Mouse (Mus musculus) embryonic facial prominence, embryonic 15.5 days (tissue): ENCODE data around the gene Enc1. TPM values are rescaled to one million over a fixed set of nuclear protein-coding genes. Genes with fewer than 3 reads are reported as not detected.

Experiments
- ATAC-seq: fragments of 200-750 bp; cut with Nextera tagmentation; 2 replicates; pipeline ENCODE4 v1.8.0; 2017; ENCODE audit warnings: low read depth, moderate TSS enrichment; ENCODE audit not compliant: insufficient number of reproducible peaks, low FRiP score, low TSS enrichment
- H3K27ac ChIP-seq: fragments of 300-500 bp; sonication (generic); replicated peaks from 2 replicates; pipeline ENCODE4 v1.5.1; 2015; ENCODE audit warnings: mild to moderate bottlenecking, inconsistent platforms
- H3K27me3 ChIP-seq: fragments of 300-500 bp; sonication (generic); 2 replicates; pipeline ENCODE4 v1.6.1; 2015; ENCODE audit warnings: inconsistent platforms
- H3K36me3 ChIP-seq: fragments of 300-500 bp; sonication (generic); 2 replicates; pipeline ENCODE4 v1.6.1; 2015; ENCODE audit warnings: mild to moderate bottlenecking, inconsistent platforms
- H3K4me1 ChIP-seq: fragments of 300-500 bp; sonication (generic); 2 replicates; pipeline ENCODE4 v1.6.1; 2015; ENCODE audit warnings: inconsistent platforms
- H3K4me2 ChIP-seq: fragments of 300-500 bp; sonication (generic); replicated peaks from 2 replicates; pipeline ENCODE4 v1.6.1; 2015; ENCODE audit warnings: mild to moderate bottlenecking, inconsistent platforms
- H3K4me3 ChIP-seq: fragments of 300-500 bp; sonication (generic); replicated peaks from 2 replicates; pipeline ENCODE4 v1.5.1; 2015; ENCODE audit warnings: mild to moderate bottlenecking, inconsistent platforms
- H3K9ac ChIP-seq: fragments of 300-500 bp; sonication (generic); 2 replicates; pipeline ENCODE4 v1.6.1; 2015; ENCODE audit warnings: inconsistent platforms
- H3K9me3 ChIP-seq: fragments of 300-500 bp; sonication (generic); replicated peaks from 2 replicates; pipeline ENCODE4 v1.6.1; 2016; ENCODE audit warnings: inconsistent platforms
- WGBS: fragments of 180-500 bp; shearing (Covaris S2); methylation state at CpG from one replicate; pipeline ENCODE4 v1.1.7; 2015; 5-methylcytosine and 5-hydroxymethylcytosine counted together
- polyA plus RNA-seq: library from polyadenylated mRNA; unstranded; fragments of >200 nt; fragmentation: Nextera tagmentation; extraction: Ambion mirVana; gene quantifications from 2 replicates; pipeline ENCODE4 v1.2.1, GENCODE M21; 2015

Enc1 gene
- polyA plus RNA-seq, 1 experiment from 2014 or later = 10.1 TPM

DNA sequence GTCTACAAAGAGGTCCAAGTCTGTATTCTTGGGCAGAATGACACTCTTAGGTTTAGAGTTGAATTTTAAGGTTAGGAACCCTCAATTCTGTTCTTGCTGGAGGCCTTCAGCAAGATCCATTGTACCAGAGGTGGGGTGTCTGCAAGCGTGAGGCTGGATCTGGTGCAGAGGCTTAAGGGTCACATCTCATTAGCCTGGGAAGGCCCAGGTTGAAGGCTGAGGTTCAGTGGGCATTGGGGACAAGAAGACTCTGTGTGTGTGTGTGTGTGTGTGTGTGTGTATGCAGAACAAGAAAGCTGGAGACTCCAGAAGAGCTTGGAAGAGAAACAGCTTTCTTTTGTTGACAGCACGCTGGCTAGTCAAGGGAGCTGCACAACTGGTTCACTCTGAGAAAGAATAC, 34.9 kb upstream of the Enc1 start:
- H3K27me3 ChIP-seq = no peaks in the 10 kb centered on the region
- no peak overlapping the region for H3K9ac ChIP-seq
- no peak for ATAC-seq
- H3K4me2 ChIP-seq = no peak overlapping the region
- 85% methylated on average over 2 of the region's 2 CpGs for WGBS
- H3K36me3 ChIP-seq = no peaks in the 10 kb centered on the region
- no peak overlapping the region for H3K27ac ChIP-seq
- H3K4me3 ChIP-seq = no peak overlapping the region
- H3K9me3 ChIP-seq = no peaks in the 10 kb centered on the region
- peaks cover 6% of the 10 kb centered on the region; the same call in 1 of the 2 replicates for H3K4me1 ChIP-seq

GRCm38 (mm10) chr13:97207472-97208111, 33.3 kb upstream of the Enc1 start:
- Histone ChIP-seq H3K27me3 (no peaks in the 10 kb centered on the region), H3K36me3 (no peaks in the 10 kb centered on the region), H3K9ac (no peak overlapping the region), H3K27ac (no peak overlapping the region), H3K4me2 (no peak overlapping the region), H3K4me1 (peaks cover 6% of the 10 kb centered on the region; the same call in 1 of the 2 replicates), H3K9me3 (no peaks in the 10 kb centered on the region), H3K4me3 (no peak overlapping the region)
- no peak for ATAC-seq
- WGBS = 79% methylated on average over 7 of the region's 7 CpGs

DNA sequence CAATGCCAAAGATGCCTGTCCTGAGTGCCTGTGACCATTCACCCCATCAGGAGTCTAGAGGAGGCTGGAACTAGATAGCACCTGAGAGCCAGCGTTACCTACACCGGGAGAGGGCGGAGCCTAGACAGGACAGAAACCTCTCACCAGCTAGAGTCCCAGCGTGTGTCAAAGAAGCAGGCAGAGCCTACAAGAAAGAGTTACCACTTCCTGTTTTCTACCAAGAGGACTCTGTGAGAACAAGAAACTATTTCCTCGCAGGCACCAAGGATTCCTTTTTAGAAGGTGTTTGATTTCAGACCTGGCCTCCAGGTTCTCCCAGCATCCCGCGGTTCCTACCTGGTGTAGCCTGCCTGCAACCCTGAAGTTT, 32.8 kb upstream of the Enc1 start:
- no peak overlapping the region for H3K27ac ChIP-seq
- no peaks in the 10 kb centered on the region for H3K27me3 ChIP-seq
- no peak overlapping the region for H3K9ac ChIP-seq
- no peaks in the 10 kb centered on the region for H3K9me3 ChIP-seq
- H3K4me3 ChIP-seq = no peak overlapping the region
- peaks cover 6% of the 10 kb centered on the region; the same call in 1 of the 2 replicates for H3K4me1 ChIP-seq
- 46% methylated on average over 7 of the region's 7 CpGs for WGBS
- H3K4me2 ChIP-seq = no peak overlapping the region
- no peak for ATAC-seq
- no peaks in the 10 kb centered on the region for H3K36me3 ChIP-seq

DNA sequence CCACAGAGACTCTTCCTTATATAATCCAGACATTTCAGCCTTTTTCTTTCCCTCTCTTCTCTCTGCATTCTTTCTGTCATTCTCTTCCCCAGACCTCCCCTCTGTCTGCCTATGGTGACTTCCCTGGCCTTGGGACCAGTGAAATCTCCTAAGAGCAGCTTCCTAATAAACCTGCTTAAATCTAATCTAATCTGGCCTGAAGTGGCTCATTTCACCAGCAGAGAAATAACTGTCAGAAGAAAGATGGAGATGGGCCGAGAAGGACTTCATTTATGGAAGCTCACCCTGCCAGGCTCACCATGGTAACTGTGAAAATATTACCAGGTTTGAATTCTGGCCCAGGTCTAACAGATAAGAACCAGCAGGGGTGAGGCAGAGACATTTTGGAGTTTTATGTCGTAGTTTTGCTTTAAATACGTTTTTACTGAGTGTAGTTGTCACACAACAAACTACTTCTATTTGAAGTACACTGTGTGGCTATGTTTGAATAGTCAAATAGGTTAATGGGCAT, 32.4 kb upstream of the Enc1 start:
- Histone ChIP-seq H3K4me1 (peaks cover 6% of the 10 kb centered on the region; the same call in 1 of the 2 replicates), H3K27ac (no peak overlapping the region), H3K9ac (no peak overlapping the region), H3K4me2 (no peak overlapping the region), H3K36me3 (no peaks in the 10 kb centered on the region), H3K9me3 (no peaks in the 10 kb centered on the region), H3K27me3 (no peaks in the 10 kb centered on the region), H3K4me3 (no peak overlapping the region)
- 81% methylated on average over 3 of the region's 3 CpGs for WGBS
- ATAC-seq = no peak

GRCm38 (mm10) chr13:97214583-97215268, 26.2 kb upstream of the Enc1 start:
- WGBS = 55% methylated on average over 3 of the region's 3 CpGs
- H3K27ac ChIP-seq = no peak overlapping the region

GRCm38 (mm10) chr13:97215563-97215962, 25.3 kb upstream of the Enc1 start:
- Histone ChIP-seq H3K36me3 (no peaks in the 10 kb centered on the region), H3K4me2 (no peak overlapping the region), H3K9me3 (no peaks in the 10 kb centered on the region), H3K4me3 (no peak overlapping the region), H3K27ac (no peak overlapping the region), H3K27me3 (no peaks in the 10 kb centered on the region), H3K4me1 (no peaks in the 10 kb centered on the region), H3K9ac (no peak overlapping the region)
- ATAC-seq = no peak
- 31% methylated on average over 4 of the region's 4 CpGs for WGBS

More at GRCm38 (mm10) chr13:97214583-97215268, 26.2 kb upstream of the Enc1 start:
- ATAC-seq = no peak
- Histone ChIP-seq H3K9me3 (no peaks in the 10 kb centered on the region), H3K9ac (no peak overlapping the region), H3K27me3 (no peaks in the 10 kb centered on the region), H3K4me2 (no peak overlapping the region), H3K4me1 (no peaks in the 10 kb centered on the region), H3K36me3 (no peaks in the 10 kb centered on the region), H3K4me3 (no peak overlapping the region)

- Histone ChIP-seq H3K9me3 (no peaks in the 10 kb centered on the region), H3K4me2 (no peak overlapping the region), H3K36me3 (no peaks in the 10 kb centered on the region), H3K4me3 (no peak overlapping the region), H3K4me1 (no peaks in the 10 kb centered on the region), H3K9ac (no peak overlapping the region), H3K27ac (no peak overlapping the region), H3K27me3 (no peaks in the 10 kb centered on the region)
- ATAC-seq = no peak
- WGBS = 61% methylated on average over 5 of the region's 5 CpGs
Observed at GRCm38 (mm10) chr13:97216196-97216595, 24.7 kb upstream of the Enc1 start.

- H3K36me3 ChIP-seq = no peaks in the 10 kb centered on the region
- H3K27ac ChIP-seq = no peak overlapping the region
- no peak overlapping the region for H3K9ac ChIP-seq
- no peaks in the 10 kb centered on the region for H3K4me1 ChIP-seq
- H3K4me3 ChIP-seq = no peak overlapping the region
- H3K9me3 ChIP-seq = no peaks in the 10 kb centered on the region
- H3K27me3 ChIP-seq = no peaks in the 10 kb centered on the region
- ATAC-seq = no peak
- H3K4me2 ChIP-seq = no peak overlapping the region
- 89% methylated on average over 3 of the region's 3 CpGs for WGBS
Observed at GRCm38 (mm10) chr13:97220022-97220421, 20.9 kb upstream of the Enc1 start.

- no peak overlapping the region for H3K4me2 ChIP-seq
- no peak for ATAC-seq
- 85% methylated on average over 8 of the region's 8 CpGs for WGBS
- H3K36me3 ChIP-seq = no peaks in the 10 kb centered on the region
- no peaks in the 10 kb centered on the region for H3K27me3 ChIP-seq
- H3K9ac ChIP-seq = no peak overlapping the region
- no peak overlapping the region for H3K27ac ChIP-seq
- 0 out of 2 replicates have a peak, but pooled peaks cover 4% of the 10 kb centered on the region for H3K9me3 ChIP-seq
- no peaks in the 10 kb centered on the region for H3K4me1 ChIP-seq
- H3K4me3 ChIP-seq = no peak overlapping the region
Observed at GRCm38 (mm10) chr13:97223856-97224255, 17.0 kb upstream of the Enc1 start.

DNA sequence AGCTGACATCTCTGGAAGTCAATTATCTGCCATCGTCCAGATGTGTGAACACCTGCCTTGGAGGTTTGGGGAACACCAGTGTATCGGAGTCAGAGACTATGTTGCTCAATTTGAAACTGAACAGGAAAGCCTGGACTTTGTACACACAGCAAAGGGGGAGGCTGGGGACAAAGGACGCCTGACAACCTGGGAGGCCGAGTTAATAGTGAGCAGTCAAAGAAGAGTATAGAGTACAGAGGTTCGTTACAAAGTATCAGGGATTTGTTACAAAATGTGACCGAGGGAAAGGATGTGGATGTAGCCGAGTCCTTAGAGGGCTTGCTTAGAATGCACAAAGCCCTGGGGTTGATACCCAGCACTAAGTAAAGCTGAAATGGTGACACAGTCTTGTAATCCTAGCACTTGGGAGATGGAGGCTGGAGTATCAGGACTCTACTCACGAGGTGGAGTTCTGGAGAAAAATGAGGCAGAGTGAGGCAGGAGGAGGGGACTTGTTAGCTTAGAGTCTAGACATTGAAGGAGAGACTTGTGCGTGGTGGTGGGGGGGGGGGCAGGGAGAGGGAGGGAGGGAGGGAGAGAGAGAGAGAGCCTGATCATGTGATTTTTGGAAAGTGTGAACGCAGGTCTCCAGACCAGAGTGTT, 16.4 kb upstream of the Enc1 start:
- H3K9ac ChIP-seq = no peak overlapping the region
- H3K4me1 ChIP-seq = no peaks in the 10 kb centered on the region
- 0 out of 2 replicates have a peak, but pooled peaks cover 4% of the 10 kb centered on the region for H3K9me3 ChIP-seq
- 72% methylated on average over 10 of the region's 10 CpGs for WGBS
- no peaks in the 10 kb centered on the region for H3K36me3 ChIP-seq
- H3K27me3 ChIP-seq = no peaks in the 10 kb centered on the region
- no peak overlapping the region for H3K4me3 ChIP-seq
- H3K4me2 ChIP-seq = no peak overlapping the region
- ATAC-seq = no peak
- no peak overlapping the region for H3K27ac ChIP-seq

DNA sequence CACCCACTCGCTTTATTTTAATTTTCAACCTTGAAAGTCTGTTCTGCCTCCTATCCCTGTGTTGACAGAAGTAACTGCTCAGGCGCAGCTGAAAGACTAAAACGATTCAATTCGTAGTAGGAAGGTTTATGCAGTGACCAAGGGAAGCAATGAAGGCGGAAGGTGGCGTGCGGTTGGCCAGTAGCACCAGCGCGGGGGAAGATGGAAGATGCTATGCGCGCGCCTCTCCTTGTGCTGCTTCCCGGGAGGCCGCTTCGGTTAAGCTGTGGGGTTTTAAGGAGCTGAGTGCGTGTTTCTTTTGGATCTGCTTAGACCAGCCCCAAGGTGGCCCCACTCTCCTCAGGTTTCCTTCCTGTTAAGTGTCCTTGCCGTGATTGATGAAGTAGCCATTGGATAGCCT, 15.8 kb upstream of the Enc1 start:
- H3K4me1 ChIP-seq = no peaks in the 10 kb centered on the region
- no peaks in the 10 kb centered on the region for H3K36me3 ChIP-seq
- WGBS = 67% methylated on average over 17 of the region's 17 CpGs
- H3K9ac ChIP-seq = no peak overlapping the region
- H3K9me3 ChIP-seq = 0 out of 2 replicates have a peak, but pooled peaks cover 4% of the 10 kb centered on the region
- H3K4me3 ChIP-seq = no peak overlapping the region
- H3K27ac ChIP-seq = no peak overlapping the region
- H3K27me3 ChIP-seq = no peaks in the 10 kb centered on the region
- H3K4me2 ChIP-seq = no peak overlapping the region
- ATAC-seq = no peak
